Mouse (Mus musculus): ENCODE measurements around the gene Muc3. TPM values are rescaled to one million over a fixed set of nuclear protein-coding genes. Genes with fewer than 3 reads are reported as not detected.
"Not testable (repeated sequence)": the region's sequence is repeated elsewhere in the genome, so short reads cannot be mapped to it uniquely, and the experiment has no call there.

The Muc3 gene
- 0.23 TPM in 1 of 2 replicates, not detected in the other for polyA plus RNA-seq (2012; rRNA removed)

GRCm38 (mm10) chr5:137149272-137149882, at the start of gene Muc3:
Muc3 (minus strand) TSS chr5:137149322.
- not testable (repeated sequence) for DNase-seq (ENCODE audit: low read depth)

- DNase-seq (ENCODE audit: low read depth), result no peak
Observed at GRCm38 (mm10) chr5:137194488-137195120, 45.5 kb upstream of the Muc3 start.

- no peak for DNase-seq (ENCODE audit: low read depth)
Observed at GRCm38 (mm10) chr5:137193279-137193952, 44.3 kb upstream of the Muc3 start.

- no peak for DNase-seq (ENCODE audit: low read depth)
Observed at GRCm38 (mm10) chr5:137189326-137189725, 40.2 kb upstream of the Muc3 start.

- no peak for DNase-seq (ENCODE audit: low read depth)
Observed at GRCm38 (mm10) chr5:137185362-137185761, 36.2 kb upstream of the Muc3 start.

- no peak for DNase-seq (ENCODE audit: low read depth)
Observed at GRCm38 (mm10) chr5:137179646-137180374, 30.7 kb upstream of the Muc3 start.

GRCm38 (mm10) chr5:137173967-137174366, 24.8 kb upstream of the Muc3 start:
- DNase-seq (ENCODE audit: low read depth), result no peak

GRCm38 (mm10) chr5:137172591-137172990, 23.5 kb upstream of the Muc3 start:
- DNase-seq (ENCODE audit: low read depth), result no peak

GRCm38 (mm10) chr5:137171478-137171877, 22.4 kb upstream of the Muc3 start:
- DNase-seq (ENCODE audit: low read depth), result no peak

- DNase-seq (ENCODE audit: low read depth), result no peak
Observed at GRCm38 (mm10) chr5:137170836-137171380, 21.8 kb upstream of the Muc3 start.

- no peak for DNase-seq (ENCODE audit: low read depth)
Observed at GRCm38 (mm10) chr5:137167539-137167938, 18.4 kb upstream of the Muc3 start.

GRCm38 (mm10) chr5:137166012-137166411, 16.9 kb upstream of the Muc3 start:
- DNase-seq (ENCODE audit: low read depth), result no peak

GRCm38 (mm10) chr5:137161853-137162252, 12.7 kb upstream of the Muc3 start:
- DNase-seq (ENCODE audit: low read depth), result no peak

GRCm38 (mm10) chr5:137159461-137159860, 10.3 kb upstream of the Muc3 start:
- no peak for DNase-seq (ENCODE audit: low read depth)

- DNase-seq (ENCODE audit: low read depth), result no peak
Observed at GRCm38 (mm10) chr5:137153289-137153688, 4.2 kb upstream of the Muc3 start.

GRCm38 (mm10) chr5:137152623-137153022, 3.5 kb upstream of the Muc3 start:
- no peak for DNase-seq (ENCODE audit: low read depth)

- no peak for DNase-seq (ENCODE audit: low read depth)
Observed at GRCm38 (mm10) chr5:137140836-137141235, 8.3 kb downstream of the Muc3 start.

- DNase-seq (ENCODE audit: low read depth), result no peak
Observed at GRCm38 (mm10) chr5:137138977-137139376, 10.1 kb downstream of the Muc3 start.

GRCm38 (mm10) chr5:137134959-137135358, 14.2 kb downstream of the Muc3 start:
- DNase-seq (ENCODE audit: low read depth), result no peak

GRCm38 (mm10) chr5:137131490-137131889, 17.6 kb downstream of the Muc3 start:
- no peak for DNase-seq (ENCODE audit: low read depth)

- DNase-seq (ENCODE audit: low read depth), result no peak
Observed at GRCm38 (mm10) chr5:137129281-137129680, 19.8 kb downstream of the Muc3 start.

- DNase-seq (ENCODE audit: low read depth), result no peak
Observed at GRCm38 (mm10) chr5:137123516-137123915, 25.6 kb downstream of the Muc3 start.
